27 mouse cellular contexts compared by ENCODE assay signal in genomic region chr7:37078140-37078539, GRCm38 (mm10).
DNase-seq lines count a peak whose midpoint lies in the region; ATAC-seq and TF ChIP-seq lines count a peak whose summit lies in the region.
"Had no signal": no experiment of that assay in that cellular context is flagged by ENCODE, and none has a peak within 500 bp of the region (broad histone marks: within the 10 kb centered on the region; RNA-seq: fewer than 3 reads in every experiment).

No protein-coding gene starts in this region.

- H3K27me3 ChIP-seq in forebrain, embryonic 13.5 days: no peaks in the 10 kb centered on the region
- no peaks in the 10 kb centered on the region for H3K27me3 ChIP-seq in forebrain, embryonic 15.5 days
- no peaks in the 10 kb centered on the region for H3K27me3 ChIP-seq in hindbrain, embryonic 10.5 days (ENCODE audit: insufficient read depth, poor library complexity, severe bottlenecking)
- no peaks in the 10 kb centered on the region for H3K27me3 ChIP-seq in hindbrain, embryonic 16.5 days (replicated peaks; ENCODE audit: control insufficient read depth, insufficient read depth, low read length)
- no peaks in the 10 kb centered on the region for H3K27me3 ChIP-seq in midbrain, embryonic 14.5 days (ENCODE audit: control insufficient read depth, insufficient read depth, low read length)
- H3K27me3 ChIP-seq in midbrain, postnatal 0 days (ENCODE audit: insufficient read depth, low read length): no peaks in the 10 kb centered on the region
- no peaks in the 10 kb centered on the region for H3K27me3 ChIP-seq in neural tube, embryonic 14.5 days (ENCODE audit: control insufficient read depth, insufficient read depth, low read length)
- H3K27me3 ChIP-seq in neural tube, embryonic 15.5 days (replicated peaks): no peaks in the 10 kb centered on the region
- H3K27me3 ChIP-seq: CH12.LX; heart, embryonic 12.5 days; heart, embryonic 15.5 days had no signal

- DNase-seq in hindbrain, embryonic 10.5 days (ENCODE audit: low spot score): no peak
- DNase-seq in midbrain, embryonic 14.5 days: peak; percentile 11
- no peak for DNase-seq in midbrain, postnatal 0 days (ENCODE audit: low spot score)
- DNase-seq: adrenal gland, postnatal 10 days; adrenal gland, postnatal 36 days; B cell, adult 2 months; cerebellum, adult 18-20 months; cerebellum, adult 9-10 months; cerebellum, postnatal 14 days; gastrocnemius, postnatal 10 days; gastrocnemius, postnatal 36 days; heart, postnatal 10 days; heart, postnatal 36 days had no signal

- no peak for ATAC-seq in forebrain, embryonic 13.5 days
- ATAC-seq in forebrain, embryonic 15.5 days (replicated peaks): no peak
- ATAC-seq in hindbrain, embryonic 16.5 days: no peak
- ATAC-seq in midbrain, embryonic 14.5 days (ENCODE audit: low FRiP score, low TSS enrichment): no peak
- no peak for ATAC-seq in midbrain, postnatal 0 days (ENCODE audit: low FRiP score)
- no peak for ATAC-seq in neural tube, embryonic 14.5 days (ENCODE audit: low read depth)
- ATAC-seq in neural tube, embryonic 15.5 days (ENCODE audit: low FRiP score): no peak
- ATAC-seq: forebrain, embryonic 16.5 days; hindbrain, postnatal 0 days; inflammation-experienced regulatory T-cells, adult 6 months; intestine, embryonic 16.5 days; Patski had no signal

- no peaks in the 10 kb centered on the region for H3K36me3 ChIP-seq in forebrain, embryonic 13.5 days (ENCODE audit: poor library complexity, severe bottlenecking)
- H3K36me3 ChIP-seq in forebrain, embryonic 15.5 days: no peaks in the 10 kb centered on the region
- no peaks in the 10 kb centered on the region for H3K36me3 ChIP-seq in hindbrain, embryonic 10.5 days
- H3K36me3 ChIP-seq in hindbrain, embryonic 16.5 days (ENCODE audit: control insufficient read depth, insufficient read depth, low read length): no peaks in the 10 kb centered on the region
- no peaks in the 10 kb centered on the region for H3K36me3 ChIP-seq in midbrain, embryonic 14.5 days (ENCODE audit: control insufficient read depth, insufficient read depth, low read length)
- no peaks in the 10 kb centered on the region for H3K36me3 ChIP-seq in midbrain, postnatal 0 days (ENCODE audit: insufficient read depth, low read length)
- H3K36me3 ChIP-seq in neural tube, embryonic 14.5 days (ENCODE audit: control insufficient read depth, insufficient read depth, low read length): no peaks in the 10 kb centered on the region
- H3K36me3 ChIP-seq in neural tube, embryonic 15.5 days: no peaks in the 10 kb centered on the region
- H3K36me3 ChIP-seq: G1E; heart, embryonic 12.5 days; heart, embryonic 15.5 days had no signal

- no peak for TF ChIP-seq CTCF in midbrain, postnatal 0 days (IDR thresholded peaks at IDR 0.05)

- peaks cover 13% of the 10 kb centered on the region for H3K4me1 ChIP-seq in forebrain, embryonic 13.5 days
- H3K4me1 ChIP-seq in forebrain, embryonic 15.5 days: peaks cover 6% of the 10 kb centered on the region; the same call in 1 of the 2 replicates
- H3K4me1 ChIP-seq in hindbrain, embryonic 10.5 days (replicated peaks): peaks cover 6% of the 10 kb centered on the region; the same call in 1 of the 2 replicates
- H3K4me1 ChIP-seq in hindbrain, embryonic 16.5 days (ENCODE audit: control insufficient read depth, insufficient read depth, low read depth, low read length): no peaks in the 10 kb centered on the region
- H3K4me1 ChIP-seq in midbrain, embryonic 14.5 days (ENCODE audit: control insufficient read depth, insufficient read depth, low read length): no peaks in the 10 kb centered on the region
- no peaks in the 10 kb centered on the region for H3K4me1 ChIP-seq in midbrain, postnatal 0 days (ENCODE audit: insufficient read depth, low read length)
- H3K4me1 ChIP-seq in neural tube, embryonic 14.5 days (ENCODE audit: control insufficient read depth, insufficient read depth, low read length): peaks cover 8% of the 10 kb centered on the region
- peaks cover 12% of the 10 kb centered on the region for H3K4me1 ChIP-seq in neural tube, embryonic 15.5 days
- H3K4me1 ChIP-seq: heart, embryonic 12.5 days; heart, embryonic 15.5 days had no signal

- no peak overlapping the region for H3K27ac ChIP-seq in forebrain, embryonic 13.5 days
- no peak overlapping the region for H3K27ac ChIP-seq in forebrain, embryonic 15.5 days (replicated peaks)
- 0 out of 2 replicates have a peak overlapping the region, but pooled peaks have one; percentile 13 for H3K27ac ChIP-seq in hindbrain, embryonic 10.5 days
- no peak overlapping the region for H3K27ac ChIP-seq in hindbrain, embryonic 16.5 days (ENCODE audit: low read depth, low read length)
- H3K27ac ChIP-seq in midbrain, embryonic 14.5 days (replicated peaks; ENCODE audit: low read depth, low read length): no peak overlapping the region
- H3K27ac ChIP-seq in midbrain, postnatal 0 days (ENCODE audit: low read depth, low read length): no peak overlapping the region
- peak overlapping the region; percentile 34; the same call in 1 of the 2 replicates for H3K27ac ChIP-seq in neural tube, embryonic 14.5 days (ENCODE audit: low read depth, low read length)
- H3K27ac ChIP-seq in neural tube, embryonic 15.5 days (replicated peaks): no peak overlapping the region
- H3K27ac ChIP-seq: heart, embryonic 15.5 days; hindbrain, postnatal 0 days had no signal

- H3K9ac ChIP-seq in forebrain, embryonic 13.5 days: peak overlapping the region; percentile 1; the same call in 1 of the 2 replicates
- H3K9ac ChIP-seq in forebrain, embryonic 15.5 days (replicated peaks): no peak overlapping the region
- H3K9ac ChIP-seq in hindbrain, embryonic 16.5 days (ENCODE audit: low read depth, low read length): no peak overlapping the region; the same call in 1 of the 2 replicates
- H3K9ac ChIP-seq in midbrain, embryonic 14.5 days (replicated peaks; ENCODE audit: low read length): no peak overlapping the region
- no peak overlapping the region for H3K9ac ChIP-seq in midbrain, postnatal 0 days (replicated peaks; ENCODE audit: low read length, poor library complexity, severe bottlenecking)
- H3K9ac ChIP-seq in neural tube, embryonic 14.5 days (replicated peaks; ENCODE audit: low read depth, low read length): no peak overlapping the region
- H3K9ac ChIP-seq in neural tube, embryonic 15.5 days (replicated peaks): no peak overlapping the region
- H3K9ac ChIP-seq: heart, embryonic 12.5 days; heart, embryonic 15.5 days had no signal

- H3K4me3 ChIP-seq in forebrain, embryonic 13.5 days: no peak overlapping the region
- H3K4me3 ChIP-seq in forebrain, embryonic 15.5 days: no peak overlapping the region
- H3K4me3 ChIP-seq in hindbrain, embryonic 10.5 days: no peak overlapping the region
- H3K4me3 ChIP-seq in hindbrain, embryonic 16.5 days (ENCODE audit: low read length): no peak overlapping the region
- no peak overlapping the region for H3K4me3 ChIP-seq in midbrain, embryonic 14.5 days (replicated peaks; ENCODE audit: low read depth, low read length)
- no peak overlapping the region for H3K4me3 ChIP-seq in midbrain, postnatal 0 days (ENCODE audit: low read depth, low read length)
- no peak overlapping the region for H3K4me3 ChIP-seq in neural tube, embryonic 14.5 days (ENCODE audit: low read depth, low read length)
- H3K4me3 ChIP-seq in neural tube, embryonic 15.5 days (replicated peaks): no peak overlapping the region
- H3K4me3 ChIP-seq: heart, embryonic 12.5 days; heart, embryonic 15.5 days had no signal

- H3K9me3 ChIP-seq in forebrain, embryonic 13.5 days (replicated peaks): no peaks in the 10 kb centered on the region
- H3K9me3 ChIP-seq in forebrain, embryonic 15.5 days: no peaks in the 10 kb centered on the region
- no peaks in the 10 kb centered on the region for H3K9me3 ChIP-seq in hindbrain, embryonic 10.5 days
- H3K9me3 ChIP-seq in hindbrain, embryonic 16.5 days (ENCODE audit: control insufficient read depth, low read length): no peaks in the 10 kb centered on the region
- H3K9me3 ChIP-seq in midbrain, embryonic 14.5 days (ENCODE audit: control insufficient read depth, low read length): no peaks in the 10 kb centered on the region
- no peaks in the 10 kb centered on the region for H3K9me3 ChIP-seq in midbrain, postnatal 0 days (ENCODE audit: low read length)
- no peaks in the 10 kb centered on the region for H3K9me3 ChIP-seq in neural tube, embryonic 14.5 days (ENCODE audit: control insufficient read depth, low read length)
- no peaks in the 10 kb centered on the region for H3K9me3 ChIP-seq in neural tube, embryonic 15.5 days (replicated peaks)
- H3K9me3 ChIP-seq: heart, embryonic 12.5 days; heart, embryonic 15.5 days had no signal

- 42% methylated on average over 7 of the region's 7 CpGs for WGBS in forebrain, embryonic 13.5 days
- 39% methylated on average over 7 of the region's 7 CpGs for WGBS in forebrain, embryonic 15.5 days
- WGBS in hindbrain, embryonic 10.5 days: 78% methylated on average over 7 of the region's 7 CpGs
- 59% methylated on average over 7 of the region's 7 CpGs for WGBS in hindbrain, embryonic 16.5 days
- WGBS in midbrain, embryonic 14.5 days: 63% methylated on average over 7 of the region's 7 CpGs
- WGBS in midbrain, postnatal 0 days: 75% methylated on average over 7 of the region's 7 CpGs
- WGBS in neural tube, embryonic 14.5 days: 52% methylated on average over 7 of the region's 7 CpGs
- WGBS in neural tube, embryonic 15.5 days: 38% methylated on average over 7 of the region's 7 CpGs

- no peak overlapping the region for H3K4me2 ChIP-seq in forebrain, embryonic 13.5 days
- no peak overlapping the region for H3K4me2 ChIP-seq in forebrain, embryonic 15.5 days (replicated peaks)
- no peak overlapping the region for H3K4me2 ChIP-seq in hindbrain, embryonic 16.5 days (ENCODE audit: low read length)
- H3K4me2 ChIP-seq in midbrain, embryonic 14.5 days (ENCODE audit: low read length): no peak overlapping the region
- H3K4me2 ChIP-seq in midbrain, postnatal 0 days (ENCODE audit: low read depth, low read length, poor library complexity, severe bottlenecking): no peak overlapping the region
- H3K4me2 ChIP-seq in neural tube, embryonic 14.5 days (ENCODE audit: low read depth, low read length): no peak overlapping the region
- no peak overlapping the region for H3K4me2 ChIP-seq in neural tube, embryonic 15.5 days
- H3K4me2 ChIP-seq: heart, embryonic 12.5 days; heart, embryonic 15.5 days had no signal

Comparison
In these comparisons a context has a peak if more than half of its experiments do, and no peak if none do; other contexts are left out.
1. H3K27ac ChIP-seq: peak in hindbrain, embryonic 10.5 days (single experiment) and neural tube, embryonic 14.5 days (single experiment); none in forebrain, embryonic 13.5 days (single experiment), forebrain, embryonic 15.5 days (single experiment), hindbrain, embryonic 16.5 days (single experiment), midbrain, embryonic 14.5 days (single experiment), midbrain, postnatal 0 days (single experiment) and neural tube, embryonic 15.5 days (single experiment).